Mouse (Mus musculus) MEL (cell line): ENCODE data around the gene Lrrfip2. TPM values are rescaled to one million over a fixed set of nuclear protein-coding genes. Genes with fewer than 3 reads are reported as not detected.

Source experiments
- DNase-seq: peaks from one replicate; pipeline ENCODE4 v3.0.0; 2011; ENCODE audit warnings: low read depth, low spot score
- H3K27ac ChIP-seq: 2 replicates; pipeline ENCODE4 v1.5.1; 2012; ENCODE audit warnings: low read depth, mild to moderate bottlenecking, control low read depth, low read length, moderate library complexity; ENCODE audit not compliant: control insufficient read depth
- H3K27me3 ChIP-seq, 2 experiments: fragments of 150-350 bp in 1 of 2; sonication (generic) in 1 of 2; 2 replicates each; pipeline ENCODE4 v1.6.1; 2012; ENCODE audit warnings: low read length in 2 of 2, mild to moderate bottlenecking in 2 of 2, improper control_type of control experiment in 1 of 2, moderate library complexity in 1 of 2; ENCODE audit not compliant: insufficient read depth in 2 of 2, control insufficient read depth in 1 of 2
- H3K36me3 ChIP-seq, 2 experiments: 2 replicates each; pipeline ENCODE4 v1.6.1; 2012 to 2014; ENCODE audit warnings: low read length in 2 of 2, improper control_type of control experiment in 1 of 2, inconsistent platforms in 1 of 2, mild to moderate bottlenecking in 1 of 2; ENCODE audit not compliant: insufficient read depth in 2 of 2, control insufficient read depth in 1 of 2
- H3K4me1 ChIP-seq, 2 experiments: fragments of 150-350 bp in 1 of 2; sonication (generic) in 1 of 2; 2 replicates each; pipeline ENCODE4 v1.6.1; 2012; ENCODE audit warnings: low read length in 2 of 2, improper control_type of control experiment in 1 of 2, mild to moderate bottlenecking in 1 of 2; ENCODE audit not compliant: insufficient read depth in 2 of 2, control insufficient read depth in 1 of 2
- H3K4me3 ChIP-seq, 2 experiments: fragments of 150-350 bp in 1 of 2; sonication (generic) in 1 of 2; 2 replicates each; pipeline ENCODE4 v1.5.1; 2012; ENCODE audit warnings: low read depth in 2 of 2, low read length in 2 of 2, mild to moderate bottlenecking in 2 of 2, moderate library complexity in 2 of 2, control low read depth in 1 of 2, improper control_type of control experiment in 1 of 2; ENCODE audit not compliant: control insufficient read depth in 1 of 2, insufficient read depth in 1 of 2
- H3K79me2 ChIP-seq: 2 replicates; pipeline ENCODE4 v1.6.1; 2012; ENCODE audit warnings: mild to moderate bottlenecking, low read length, moderate library complexity; ENCODE audit not compliant: control insufficient read depth, poor library complexity, insufficient read depth
- H3K9ac ChIP-seq: 2 replicates; pipeline ENCODE4 v1.6.1; 2012; ENCODE audit warnings: low read depth, mild to moderate bottlenecking, control low read depth, low read length, moderate library complexity; ENCODE audit not compliant: control insufficient read depth, poor library complexity, severe bottlenecking
- H3K9me3 ChIP-seq: fragments of 150-350 bp; sonication (generic); replicated peaks from 2 replicates; pipeline ENCODE4 v1.6.1; 2012; ENCODE audit warnings: mild to moderate bottlenecking, low read length, improper control_type of control experiment, moderate library complexity; ENCODE audit not compliant: insufficient read depth
- BHLHE40 ChIP-seq: IDR thresholded peaks from 2 replicates; pipeline ENCODE4 v1.6.1; 2012; ENCODE audit warnings: low read depth, mild to moderate bottlenecking, inconsistent platforms, low read length, improper control_type of control experiment, borderline replicate concordance
- CHD2 ChIP-seq: IDR thresholded peaks from 2 replicates; pipeline ENCODE4 v1.6.1; 2011; ENCODE audit warnings: low read length, improper control_type of control experiment
- CTCF ChIP-seq, 3 experiments: IDR thresholded peaks in 2 of 3; conservative IDR thresholded peaks in 1 of 3; 2 replicates each; pipeline ENCODE4 v1.5.1; 2011 to 2012; ENCODE audit warnings: low read length in 3 of 3, low read depth in 2 of 3, mild to moderate bottlenecking in 2 of 3, improper control_type of control experiment in 1 of 3, inconsistent platforms in 1 of 3, mixed read lengths in 1 of 3, moderate library complexity in 1 of 3; ENCODE audit not compliant: control insufficient read depth in 1 of 3, insufficient read depth in 1 of 3, poor library complexity in 1 of 3, severe bottlenecking in 1 of 3
- ELF1 ChIP-seq: IDR thresholded peaks from 2 replicates; pipeline ENCODE4 v1.6.1; 2014; ENCODE audit warnings: low read depth, mild to moderate bottlenecking, inconsistent platforms, low read length, improper control_type of control experiment, moderate library complexity
- EP300 ChIP-seq, 2 experiments: IDR thresholded peaks; 2 replicates each; pipeline ENCODE4 v1.6.1; 2011; ENCODE audit warnings: improper control_type of control experiment in 2 of 2, low read length in 2 of 2, low read depth in 1 of 2, mild to moderate bottlenecking in 1 of 2
- ETS1 ChIP-seq: IDR thresholded peaks from 2 replicates; pipeline ENCODE4 v1.6.1; 2012; ENCODE audit warnings: low read depth, mild to moderate bottlenecking, inconsistent platforms, low read length, improper control_type of control experiment, moderate library complexity
- GABPA ChIP-seq: IDR thresholded peaks from 2 replicates; pipeline ENCODE4 v1.6.1; 2012; ENCODE audit warnings: low read depth, mild to moderate bottlenecking, inconsistent platforms, low read length, improper control_type of control experiment, moderate library complexity
- HCFC1 ChIP-seq: IDR thresholded peaks from 2 replicates; pipeline ENCODE4 v1.6.1; 2012; ENCODE audit warnings: low read depth, mild to moderate bottlenecking, inconsistent platforms, low read length, improper control_type of control experiment, moderate library complexity
- JUND ChIP-seq: IDR thresholded peaks from 2 replicates; pipeline ENCODE4 v1.6.1; 2011; ENCODE audit warnings: low read depth, mild to moderate bottlenecking, improper control_type of control experiment, low read length
- KAT2A ChIP-seq: conservative IDR thresholded peaks from 2 replicates; pipeline ENCODE4 v1.6.1; 2012; ENCODE audit warnings: low read depth, low read length, improper control_type of control experiment, inconsistent platforms
- MAFK ChIP-seq: IDR thresholded peaks from 2 replicates; pipeline ENCODE4 v1.6.1; 2011; ENCODE audit warnings: low read depth, mild to moderate bottlenecking, low read length, improper control_type of control experiment, borderline replicate concordance
- MAZ ChIP-seq: IDR thresholded peaks from 2 replicates; pipeline ENCODE4 v1.6.1; 2012; ENCODE audit warnings: low read depth, mild to moderate bottlenecking, inconsistent platforms, low read length, improper control_type of control experiment
- MEF2A ChIP-seq: IDR thresholded peaks from 2 replicates; pipeline ENCODE4 v1.6.1; 2014; ENCODE audit warnings: low read depth, mild to moderate bottlenecking, inconsistent platforms, low read length, improper control_type of control experiment; ENCODE audit not compliant: poor library complexity, insufficient replicate concordance, severe bottlenecking; ENCODE audit errors: extremely low read depth
- MXI1 ChIP-seq: IDR thresholded peaks from 2 replicates; pipeline ENCODE4 v1.6.1; 2011; ENCODE audit warnings: mild to moderate bottlenecking, low read depth, low read length, improper control_type of control experiment
- MYB ChIP-seq: IDR thresholded peaks from 2 replicates; pipeline ENCODE4 v1.6.1; 2011; ENCODE audit warnings: mild to moderate bottlenecking, low read depth, low read length, improper control_type of control experiment
- MYC ChIP-seq: IDR thresholded peaks from 2 replicates; pipeline ENCODE4 v1.6.1; 2011; ENCODE audit warnings: low read depth, mild to moderate bottlenecking, low read length, improper control_type of control experiment, moderate library complexity
- NELFE ChIP-seq: IDR thresholded peaks from 2 replicates; pipeline ENCODE4 v1.6.1; 2011; ENCODE audit warnings: low read depth, low read length, improper control_type of control experiment
- POLR2A ChIP-seq, 2 experiments: IDR thresholded peaks; 2 replicates each; pipeline ENCODE4 v1.6.1; 2011 to 2012; ENCODE audit warnings: low read length in 2 of 2, mild to moderate bottlenecking in 2 of 2, control low read depth in 1 of 2, improper control_type of control experiment in 1 of 2, low read depth in 1 of 2, moderate library complexity in 1 of 2; ENCODE audit not compliant: control insufficient read depth in 1 of 2, insufficient read depth in 1 of 2, poor library complexity in 1 of 2
- POLR2AphosphoS2 ChIP-seq: IDR thresholded peaks from 2 replicates; pipeline ENCODE4 v1.6.1; 2011; ENCODE audit warnings: low read length, improper control_type of control experiment
- RAD21 ChIP-seq: IDR thresholded peaks from 2 replicates; pipeline ENCODE4 v1.6.1; 2011; ENCODE audit warnings: mild to moderate bottlenecking, low read depth, low read length, improper control_type of control experiment
- RCOR1 ChIP-seq: IDR thresholded peaks from 2 replicates; pipeline ENCODE4 v1.6.1; 2012; ENCODE audit warnings: low read depth, mild to moderate bottlenecking, inconsistent platforms, low read length, improper control_type of control experiment
- SIN3A ChIP-seq: IDR thresholded peaks from 2 replicates; pipeline ENCODE4 v1.6.1; 2012; ENCODE audit warnings: low read length, improper control_type of control experiment, inconsistent platforms
- SMC3 ChIP-seq: IDR thresholded peaks from 2 replicates; pipeline ENCODE4 v1.6.1; 2011; ENCODE audit warnings: low read depth, low read length, improper control_type of control experiment
- TAL1 ChIP-seq: IDR thresholded peaks from 2 replicates; pipeline ENCODE4 v1.6.1; 2012; ENCODE audit warnings: mild to moderate bottlenecking, inconsistent platforms, low read length, moderate library complexity, mixed read lengths
- TBP ChIP-seq: IDR thresholded peaks from 2 replicates; pipeline ENCODE4 v1.8.0; 2011; ENCODE audit warnings: low read depth, low read length, improper control_type of control experiment
- TCF12 ChIP-seq: IDR thresholded peaks from 2 replicates; pipeline ENCODE4 v1.6.1; 2014; ENCODE audit warnings: low read depth, mild to moderate bottlenecking, inconsistent platforms, low read length, improper control_type of control experiment, moderate library complexity
- UBTF ChIP-seq: IDR thresholded peaks from 2 replicates; pipeline ENCODE4 v1.6.1; 2012; ENCODE audit warnings: low read depth, mild to moderate bottlenecking, inconsistent platforms, low read length, improper control_type of control experiment, moderate library complexity, borderline replicate concordance; ENCODE audit not compliant: insufficient read depth
- USF2 ChIP-seq, 2 experiments: IDR thresholded peaks; 2 replicates each; pipeline ENCODE4 v1.6.1; 2011 to 2012; ENCODE audit warnings: improper control_type of control experiment in 2 of 2, low read length in 2 of 2, borderline replicate concordance in 1 of 2, inconsistent platforms in 1 of 2, low read depth in 1 of 2, mild to moderate bottlenecking in 1 of 2; ENCODE audit not compliant: insufficient read depth in 1 of 2
- ZC3H11A ChIP-seq: IDR thresholded peaks from 2 replicates; pipeline ENCODE4 v1.6.1; 2012; ENCODE audit warnings: low read depth, mild to moderate bottlenecking, inconsistent platforms, low read length, improper control_type of control experiment
- ZKSCAN1 ChIP-seq: IDR thresholded peaks from 2 replicates; pipeline ENCODE4 v1.6.1; 2012; ENCODE audit warnings: low read depth, mild to moderate bottlenecking, inconsistent platforms, low read length, improper control_type of control experiment, moderate library complexity
- ZMIZ1 ChIP-seq: IDR thresholded peaks from 2 replicates; pipeline ENCODE4 v1.6.1; 2012; ENCODE audit warnings: low read depth, mild to moderate bottlenecking, inconsistent platforms, low read length, improper control_type of control experiment, moderate library complexity
- ZNF384 ChIP-seq: IDR thresholded peaks from 2 replicates; pipeline ENCODE4 v1.6.1; 2012; ENCODE audit warnings: low read depth, mild to moderate bottlenecking, inconsistent platforms, low read length, improper control_type of control experiment
- polyA plus RNA-seq, 2 experiments: library from polyadenylated mRNA; stranded (reverse) in 1 of 2; unstranded in 1 of 2; fragments of >175 nt in 1 of 2; fragments of >200 nt in 1 of 2; gene quantifications; 2 replicates each; pipeline versions ENCODE4 v1.2.1 to v1.2.4; 2012; ENCODE audit warnings: low replicate concordance in 2 of 2, low read depth in 1 of 2; ENCODE audit not compliant: insufficient read length in 2 of 2, insufficient read depth in 1 of 2, missing spikeins in 1 of 2
- total RNA-seq: library from RNA; depleted of rRNA; stranded (reverse); fragments of 300-350 nt; gene quantifications from 2 replicates; pipeline ENCODE4 v1.2.3, GENCODE M21; 2012

Lrrfip2 gene
- total and polyA plus RNA-seq, 3 experiments: 26.0 to 42.7 TPM; not detected in 1

DNA sequence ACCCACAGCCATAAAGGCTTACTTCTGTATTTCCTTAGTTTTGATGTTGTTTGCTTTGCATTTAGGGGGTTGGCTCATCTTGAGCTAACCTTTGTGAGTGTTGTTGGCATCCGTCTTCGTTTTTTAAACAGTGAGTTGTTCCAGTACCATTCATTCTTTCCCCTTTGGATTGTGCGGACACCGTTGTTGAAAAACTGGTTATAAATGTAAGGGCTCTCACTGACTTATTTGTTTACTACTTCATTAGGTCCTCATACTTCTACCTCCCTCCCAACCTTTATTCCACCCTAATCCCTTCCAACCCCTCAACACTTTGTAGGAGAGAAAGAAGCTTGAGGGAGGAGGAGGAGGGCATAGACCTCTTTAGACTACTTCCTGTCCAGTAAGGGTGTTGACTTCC, 80.3 kb downstream of the Lrrfip2 start:
- H3K4me1 ChIP-seq: peaks cover 17 to 19% of the 10 kb centered on the region in 2 experiments
- H3K79me2 ChIP-seq: no peaks in the 10 kb centered on the region
- peak; percentile 11 for DNase-seq
- H3K27me3 ChIP-seq: no peaks in the 10 kb centered on the region
- no peak overlapping the region for H3K9ac ChIP-seq
- no peak overlapping the region for H3K4me3 ChIP-seq
- no peaks in the 10 kb centered on the region for H3K9me3 ChIP-seq
- TF ChIP-seq MEF2A: no peak
- TF ChIP-seq ZKSCAN1: no peak
- TF ChIP-seq MAZ: no peak
- TF ChIP-seq ETS1: no peak
- TF ChIP-seq EP300 (IDR thresholded peaks at IDR 0.05; ENCODE audit: low read depth in 1 of 2, low read length in 2 of 2): no peak
- no peak for TF ChIP-seq USF2 (IDR thresholded peaks at IDR 0.05; ENCODE audit: borderline replicate concordance in 1 of 2, insufficient read depth in 1 of 2, low read depth in 1 of 2, low read length in 2 of 2)
- TF ChIP-seq TCF12: no peak
- no peak for TF ChIP-seq MXI1
- no peak for TF ChIP-seq GABPA
- peak overlapping the region; percentile 55; the same call in 1 of the 2 replicates for H3K27ac ChIP-seq
- H3K36me3 ChIP-seq: peaks cover 0 to 30% of the 10 kb centered on the region in 2 experiments; a peak in 2 of 4 replicates

DNA sequence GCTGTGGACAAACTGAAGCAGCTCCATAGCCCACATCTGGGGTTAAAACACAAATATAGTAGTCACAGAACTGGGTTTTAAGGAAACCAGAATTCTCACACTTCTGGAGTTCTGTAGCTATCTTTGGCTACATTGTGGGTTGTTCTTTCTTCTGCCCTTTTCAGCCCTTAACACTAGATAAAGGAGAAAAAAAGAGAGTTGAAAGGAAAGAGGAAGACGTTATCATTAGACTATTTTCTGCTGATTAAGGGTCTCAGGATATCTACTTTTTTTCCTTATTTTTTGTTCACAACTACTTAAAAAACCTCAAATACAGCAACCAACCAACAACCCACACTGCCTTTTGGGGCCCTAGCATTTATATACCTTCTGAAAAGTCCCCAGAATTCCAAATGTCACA, 80.9 kb downstream of the Lrrfip2 start:
- Histone ChIP-seq H3K36me3 (peaks cover 0 to 30% of the 10 kb centered on the region in 2 experiments; a peak in 2 of 4 replicates), H3K79me2 (no peaks in the 10 kb centered on the region), H3K9me3 (no peaks in the 10 kb centered on the region), H3K4me1 (peaks cover 17 to 19% of the 10 kb centered on the region in 2 experiments), H3K9ac (no peak overlapping the region), H3K27ac (peak overlapping the region; percentile 55), H3K27me3 (no peaks in the 10 kb centered on the region), H3K4me3 (no peak overlapping the region)
- DNase-seq: peak; percentile 23
- TF ChIP-seq EP300 (IDR thresholded peaks at IDR 0.05; ENCODE audit: low read depth in 1 of 2, low read length in 2 of 2): peak; percentile 56 to 81
- TF ChIP-seq TBP: no peak
- no peak for TF ChIP-seq SIN3A
- TF ChIP-seq RCOR1: no peak
- TF ChIP-seq MAFK: peak; percentile 68
- TF ChIP-seq ETS1: peak; percentile 58
- no peak for TF ChIP-seq SMC3
- TF ChIP-seq CTCF (IDR thresholded peaks at IDR 0.05 in 2 of 3, conservative IDR thresholded peaks at IDR 0.05 in 1 of 3; ENCODE audit: control insufficient read depth in 1 of 3, insufficient read depth in 1 of 3, low read depth in 2 of 3, low read length in 3 of 3, poor library complexity in 1 of 3, severe bottlenecking in 1 of 3): no peak
- no peak for TF ChIP-seq JUND
- no peak for TF ChIP-seq ZMIZ1
- TF ChIP-seq HCFC1: no peak
- no peak for TF ChIP-seq KAT2A
- no peak for TF ChIP-seq NELFE
- no peak for TF ChIP-seq ELF1
- TF ChIP-seq POLR2A (IDR thresholded peaks at IDR 0.05; ENCODE audit: control insufficient read depth in 1 of 2, insufficient read depth in 1 of 2, low read depth in 1 of 2, low read length in 2 of 2, poor library complexity in 1 of 2): no peak
- no peak for TF ChIP-seq RAD21
- TF ChIP-seq TCF12: peak; percentile 46; the same call in 1 of the 2 replicates
- 0 out of 2 replicates have a peak, but pooled peaks have one; percentile 35 for TF ChIP-seq MEF2A
- peak; percentile 88 for TF ChIP-seq ZNF384
- no peak for TF ChIP-seq TAL1
- no peak for TF ChIP-seq MYC
- TF ChIP-seq UBTF: no peak
- TF ChIP-seq MYB: no peak
- no peak for TF ChIP-seq ZC3H11A
- TF ChIP-seq CHD2: no peak
- TF ChIP-seq BHLHE40: no peak
- no peak for TF ChIP-seq POLR2AphosphoS2
